Mouse (Mus musculus) adrenal gland, postnatal 4 days (tissue): Measurements from ENCODE around the gene Ppcdc. TPM values are rescaled to one million over a fixed set of nuclear protein-coding genes. Genes with fewer than 3 reads are reported as not detected.
"Not testable (repeated sequence)": the region's sequence is repeated elsewhere in the genome, so short reads cannot be mapped to it uniquely, and the experiment has no call there.

Experiments
- DNase-seq, 2 experiments: peaks; one replicate each; pipeline ENCODE4 v3.0.0; 2021 to 2022; ENCODE audit warnings: low spot score in 2 of 2, mixed read lengths in 2 of 2
- total RNA-seq, 2 experiments: library from RNA; stranded (reverse); gene quantifications; 2 replicates each; pipeline ENCODE4 v1.2.3; 2021

Ppcdc gene
- total RNA-seq, 2 experiments from 2014 or later: 22.4 to 25.1 TPM

- DNase-seq: no peak
Measured at GRCm38 (mm10) chr9:57432480-57432879, 7.4 kb downstream of the Ppcdc start.

- no peak for DNase-seq
Measured at GRCm38 (mm10) chr9:57431202-57431601, 8.7 kb downstream of the Ppcdc start.

- DNase-seq: no peak
Measured at GRCm38 (mm10) chr9:57428391-57428790, 11.5 kb downstream of the Ppcdc start.

- DNase-seq: no peak
Measured at GRCm38 (mm10) chr9:57427937-57428336, 12.0 kb downstream of the Ppcdc start.

GRCm38 (mm10) chr9:57427123-57427522, 12.8 kb downstream of the Ppcdc start:
- not testable (repeated sequence) for DNase-seq

- no peak for DNase-seq
Measured at GRCm38 (mm10) chr9:57425116-57425515, 14.8 kb downstream of the Ppcdc start.

GRCm38 (mm10) chr9:57424066-57424465, 15.9 kb downstream of the Ppcdc start:
- DNase-seq: no peak

- DNase-seq: no peak
Measured at GRCm38 (mm10) chr9:57421688-57422111, 18.2 kb downstream of the Ppcdc start.

GRCm38 (mm10) chr9:57421121-57421571, 18.8 kb downstream of the Ppcdc start:
- DNase-seq: peak in 1 of 2 experiments; percentile 57

GRCm38 (mm10) chr9:57420321-57421120, 19.4 kb downstream of the Ppcdc start:
- DNase-seq: peak; percentile 81 to 92

- no peak for DNase-seq
Measured at GRCm38 (mm10) chr9:57419521-57420267, 20.2 kb downstream of the Ppcdc start.

GRCm38 (mm10) chr9:57417341-57417740, 22.6 kb downstream of the Ppcdc start:
- DNase-seq: no peak

- DNase-seq: no peak
Measured at GRCm38 (mm10) chr9:57407120-57407905, 32.6 kb downstream of the Ppcdc start.

GRCm38 (mm10) chr9:57406395-57406794, 33.5 kb downstream of the Ppcdc start:
- DNase-seq: no peak

GRCm38 (mm10) chr9:57404036-57404435, 35.9 kb downstream of the Ppcdc start:
- no peak for DNase-seq

- no peak for DNase-seq
Measured at GRCm38 (mm10) chr9:57402318-57403251, 37.3 kb downstream of the Ppcdc start.

- DNase-seq: no peak
Measured at GRCm38 (mm10) chr9:57398773-57399172, 41.2 kb downstream of the Ppcdc start.

GRCm38 (mm10) chr9:57392892-57393291, 47.0 kb downstream of the Ppcdc start:
- DNase-seq: no peak

GRCm38 (mm10) chr9:57390869-57391268, 49.1 kb downstream of the Ppcdc start:
- no peak for DNase-seq

GRCm38 (mm10) chr9:57389131-57389530, 50.8 kb downstream of the Ppcdc start:
- no peak for DNase-seq
